Mouse (Mus musculus) MEL (cell line): Measurements from ENCODE around the gene Paqr4. TPM values are rescaled to one million over a fixed set of nuclear protein-coding genes. Genes with fewer than 3 reads are reported as not detected.

Source experiments
- DNase-seq: peaks from one replicate; pipeline ENCODE4 v3.0.0; 2011; ENCODE audit warnings: low read depth, low spot score
- H3K27ac ChIP-seq: 2 replicates; pipeline ENCODE4 v1.5.1; 2012; ENCODE audit warnings: low read depth, mild to moderate bottlenecking, control low read depth, low read length, moderate library complexity; ENCODE audit not compliant: control insufficient read depth
- H3K27me3 ChIP-seq, 2 experiments: fragments of 150-350 bp in 1 of 2; sonication (generic) in 1 of 2; 2 replicates each; pipeline ENCODE4 v1.6.1; 2012; ENCODE audit warnings: low read length in 2 of 2, mild to moderate bottlenecking in 2 of 2, improper control_type of control experiment in 1 of 2, moderate library complexity in 1 of 2; ENCODE audit not compliant: insufficient read depth in 2 of 2, control insufficient read depth in 1 of 2
- H3K36me3 ChIP-seq, 2 experiments: 2 replicates each; pipeline ENCODE4 v1.6.1; 2012 to 2014; ENCODE audit warnings: low read length in 2 of 2, improper control_type of control experiment in 1 of 2, inconsistent platforms in 1 of 2, mild to moderate bottlenecking in 1 of 2; ENCODE audit not compliant: insufficient read depth in 2 of 2, control insufficient read depth in 1 of 2
- H3K4me1 ChIP-seq, 2 experiments: fragments of 150-350 bp in 1 of 2; sonication (generic) in 1 of 2; 2 replicates each; pipeline ENCODE4 v1.6.1; 2012; ENCODE audit warnings: low read length in 2 of 2, improper control_type of control experiment in 1 of 2, mild to moderate bottlenecking in 1 of 2; ENCODE audit not compliant: insufficient read depth in 2 of 2, control insufficient read depth in 1 of 2
- H3K4me3 ChIP-seq, 2 experiments: fragments of 150-350 bp in 1 of 2; sonication (generic) in 1 of 2; 2 replicates each; pipeline ENCODE4 v1.5.1; 2012; ENCODE audit warnings: low read depth in 2 of 2, low read length in 2 of 2, mild to moderate bottlenecking in 2 of 2, moderate library complexity in 2 of 2, control low read depth in 1 of 2, improper control_type of control experiment in 1 of 2; ENCODE audit not compliant: control insufficient read depth in 1 of 2, insufficient read depth in 1 of 2
- H3K79me2 ChIP-seq: 2 replicates; pipeline ENCODE4 v1.6.1; 2012; ENCODE audit warnings: mild to moderate bottlenecking, low read length, moderate library complexity; ENCODE audit not compliant: control insufficient read depth, poor library complexity, insufficient read depth
- H3K9ac ChIP-seq: 2 replicates; pipeline ENCODE4 v1.6.1; 2012; ENCODE audit warnings: low read depth, mild to moderate bottlenecking, control low read depth, low read length, moderate library complexity; ENCODE audit not compliant: control insufficient read depth, poor library complexity, severe bottlenecking
- H3K9me3 ChIP-seq: fragments of 150-350 bp; sonication (generic); replicated peaks from 2 replicates; pipeline ENCODE4 v1.6.1; 2012; ENCODE audit warnings: mild to moderate bottlenecking, low read length, improper control_type of control experiment, moderate library complexity; ENCODE audit not compliant: insufficient read depth
- CHD1 ChIP-seq: IDR thresholded peaks from 2 replicates; pipeline ENCODE4 v1.6.1; 2012; ENCODE audit warnings: low read depth, mild to moderate bottlenecking, inconsistent platforms, low read length, improper control_type of control experiment
- E2F4 ChIP-seq: IDR thresholded peaks from 2 replicates; pipeline ENCODE4 v1.6.1; 2011; ENCODE audit warnings: low read depth, low read length, improper control_type of control experiment, borderline replicate concordance
- ELF1 ChIP-seq: IDR thresholded peaks from 2 replicates; pipeline ENCODE4 v1.6.1; 2014; ENCODE audit warnings: low read depth, mild to moderate bottlenecking, inconsistent platforms, low read length, improper control_type of control experiment, moderate library complexity
- EP300 ChIP-seq, 2 experiments: IDR thresholded peaks; 2 replicates each; pipeline ENCODE4 v1.6.1; 2011; ENCODE audit warnings: improper control_type of control experiment in 2 of 2, low read length in 2 of 2, low read depth in 1 of 2, mild to moderate bottlenecking in 1 of 2
- ETS1 ChIP-seq: IDR thresholded peaks from 2 replicates; pipeline ENCODE4 v1.6.1; 2012; ENCODE audit warnings: low read depth, mild to moderate bottlenecking, inconsistent platforms, low read length, improper control_type of control experiment, moderate library complexity
- GATA1 ChIP-seq: IDR thresholded peaks from 2 replicates; pipeline ENCODE4 v1.6.1; 2011; ENCODE audit warnings: low read depth, low read length, improper control_type of control experiment
- HCFC1 ChIP-seq: IDR thresholded peaks from 2 replicates; pipeline ENCODE4 v1.6.1; 2012; ENCODE audit warnings: low read depth, mild to moderate bottlenecking, inconsistent platforms, low read length, improper control_type of control experiment, moderate library complexity
- JUND ChIP-seq: IDR thresholded peaks from 2 replicates; pipeline ENCODE4 v1.6.1; 2011; ENCODE audit warnings: low read depth, mild to moderate bottlenecking, improper control_type of control experiment, low read length
- MAZ ChIP-seq: IDR thresholded peaks from 2 replicates; pipeline ENCODE4 v1.6.1; 2012; ENCODE audit warnings: low read depth, mild to moderate bottlenecking, inconsistent platforms, low read length, improper control_type of control experiment
- MEF2A ChIP-seq: IDR thresholded peaks from 2 replicates; pipeline ENCODE4 v1.6.1; 2014; ENCODE audit warnings: low read depth, mild to moderate bottlenecking, inconsistent platforms, low read length, improper control_type of control experiment; ENCODE audit not compliant: poor library complexity, insufficient replicate concordance, severe bottlenecking; ENCODE audit errors: extremely low read depth
- MYC ChIP-seq: IDR thresholded peaks from 2 replicates; pipeline ENCODE4 v1.6.1; 2011; ENCODE audit warnings: low read depth, mild to moderate bottlenecking, low read length, improper control_type of control experiment, moderate library complexity
- NELFE ChIP-seq: IDR thresholded peaks from 2 replicates; pipeline ENCODE4 v1.6.1; 2011; ENCODE audit warnings: low read depth, low read length, improper control_type of control experiment
- POLR2A ChIP-seq, 2 experiments: IDR thresholded peaks; 2 replicates each; pipeline ENCODE4 v1.6.1; 2011 to 2012; ENCODE audit warnings: low read length in 2 of 2, mild to moderate bottlenecking in 2 of 2, control low read depth in 1 of 2, improper control_type of control experiment in 1 of 2, low read depth in 1 of 2, moderate library complexity in 1 of 2; ENCODE audit not compliant: control insufficient read depth in 1 of 2, insufficient read depth in 1 of 2, poor library complexity in 1 of 2
- POLR2AphosphoS2 ChIP-seq: IDR thresholded peaks from 2 replicates; pipeline ENCODE4 v1.6.1; 2011; ENCODE audit warnings: low read length, improper control_type of control experiment
- RAD21 ChIP-seq: IDR thresholded peaks from 2 replicates; pipeline ENCODE4 v1.6.1; 2011; ENCODE audit warnings: mild to moderate bottlenecking, low read depth, low read length, improper control_type of control experiment
- SIN3A ChIP-seq: IDR thresholded peaks from 2 replicates; pipeline ENCODE4 v1.6.1; 2012; ENCODE audit warnings: low read length, improper control_type of control experiment, inconsistent platforms
- SMC3 ChIP-seq: IDR thresholded peaks from 2 replicates; pipeline ENCODE4 v1.6.1; 2011; ENCODE audit warnings: low read depth, low read length, improper control_type of control experiment
- TAL1 ChIP-seq: IDR thresholded peaks from 2 replicates; pipeline ENCODE4 v1.6.1; 2012; ENCODE audit warnings: mild to moderate bottlenecking, inconsistent platforms, low read length, moderate library complexity, mixed read lengths
- TBP ChIP-seq: IDR thresholded peaks from 2 replicates; pipeline ENCODE4 v1.8.0; 2011; ENCODE audit warnings: low read depth, low read length, improper control_type of control experiment
- TCF12 ChIP-seq: IDR thresholded peaks from 2 replicates; pipeline ENCODE4 v1.6.1; 2014; ENCODE audit warnings: low read depth, mild to moderate bottlenecking, inconsistent platforms, low read length, improper control_type of control experiment, moderate library complexity
- UBTF ChIP-seq: IDR thresholded peaks from 2 replicates; pipeline ENCODE4 v1.6.1; 2012; ENCODE audit warnings: low read depth, mild to moderate bottlenecking, inconsistent platforms, low read length, improper control_type of control experiment, moderate library complexity, borderline replicate concordance; ENCODE audit not compliant: insufficient read depth
- USF1 ChIP-seq: IDR thresholded peaks from 2 replicates; pipeline ENCODE4 v1.6.1; 2014; ENCODE audit warnings: low read depth, mild to moderate bottlenecking, inconsistent platforms, low read length, improper control_type of control experiment, moderate library complexity
- USF2 ChIP-seq, 2 experiments: IDR thresholded peaks; 2 replicates each; pipeline ENCODE4 v1.6.1; 2011 to 2012; ENCODE audit warnings: improper control_type of control experiment in 2 of 2, low read length in 2 of 2, borderline replicate concordance in 1 of 2, inconsistent platforms in 1 of 2, low read depth in 1 of 2, mild to moderate bottlenecking in 1 of 2; ENCODE audit not compliant: insufficient read depth in 1 of 2
- ZKSCAN1 ChIP-seq: IDR thresholded peaks from 2 replicates; pipeline ENCODE4 v1.6.1; 2012; ENCODE audit warnings: low read depth, mild to moderate bottlenecking, inconsistent platforms, low read length, improper control_type of control experiment, moderate library complexity
- ZMIZ1 ChIP-seq: IDR thresholded peaks from 2 replicates; pipeline ENCODE4 v1.6.1; 2012; ENCODE audit warnings: low read depth, mild to moderate bottlenecking, inconsistent platforms, low read length, improper control_type of control experiment, moderate library complexity
- polyA plus RNA-seq, 2 experiments: library from polyadenylated mRNA; stranded (reverse) in 1 of 2; unstranded in 1 of 2; fragments of >175 nt in 1 of 2; fragments of >200 nt in 1 of 2; gene quantifications; 2 replicates each; pipeline versions ENCODE4 v1.2.1 to v1.2.4; 2012; ENCODE audit warnings: low replicate concordance in 2 of 2, low read depth in 1 of 2; ENCODE audit not compliant: insufficient read length in 2 of 2, insufficient read depth in 1 of 2, missing spikeins in 1 of 2
- total RNA-seq: library from RNA; depleted of rRNA; stranded (reverse); fragments of 300-350 nt; gene quantifications from 2 replicates; pipeline ENCODE4 v1.2.3, GENCODE M21; 2012

Paqr4 gene
- total and polyA plus RNA-seq, 3 experiments, result 6.5 to 10.7 TPM; not detected in 1

DNA sequence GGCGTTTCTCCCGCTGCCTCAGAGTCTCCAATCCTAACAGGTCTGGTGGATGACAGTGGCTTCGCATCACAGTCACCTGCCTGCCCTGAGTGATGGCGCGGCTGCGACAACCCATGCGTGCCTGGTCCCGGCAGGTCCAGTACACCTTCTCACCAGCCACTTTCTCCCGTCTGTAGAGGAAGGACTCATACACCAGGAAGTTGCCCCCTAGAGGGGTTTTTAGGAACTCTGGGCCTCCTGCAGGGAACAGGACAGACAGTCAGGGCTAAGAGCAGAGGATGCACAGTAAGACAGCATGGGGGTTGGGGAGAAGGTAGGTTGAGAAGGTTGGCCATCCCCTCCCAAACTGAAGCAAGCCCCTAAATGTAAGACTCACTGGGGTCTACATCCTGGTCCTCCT, 19.6 kb upstream of the Paqr4 start:
- no peak for DNase-seq
- no peak for TF ChIP-seq RAD21
- no peak for TF ChIP-seq USF2 (IDR thresholded peaks at IDR 0.05; ENCODE audit: borderline replicate concordance in 1 of 2, insufficient read depth in 1 of 2, low read depth in 1 of 2, low read length in 2 of 2)
- TF ChIP-seq TAL1, result no peak
- TF ChIP-seq, all 39 proteins: peak for 0
- Histone ChIP-seq H3K79me2 (no peaks in the 10 kb centered on the region), H3K9ac (no peak overlapping the region), H3K9me3 (no peaks in the 10 kb centered on the region), H3K4me3 (no peak overlapping the region), H3K36me3 (no peaks in the 10 kb centered on the region), H3K27ac (no peak overlapping the region), H3K4me1 (no peaks in the 10 kb centered on the region), H3K27me3 (no peaks in the 10 kb centered on the region)

- Histone ChIP-seq H3K4me3 (no peak overlapping the region), H3K4me1 (no peaks in the 10 kb centered on the region), H3K9me3 (no peaks in the 10 kb centered on the region), H3K79me2 (no peaks in the 10 kb centered on the region), H3K9ac (no peak overlapping the region), H3K27ac (no peak overlapping the region), H3K36me3 (no peaks in the 10 kb centered on the region)
- no peak for DNase-seq
- TF ChIP-seq USF2 (IDR thresholded peaks at IDR 0.05; ENCODE audit: borderline replicate concordance in 1 of 2, insufficient read depth in 1 of 2, low read depth in 1 of 2, low read length in 2 of 2) (no peak), MAZ (no peak), POLR2A (IDR thresholded peaks at IDR 0.05; ENCODE audit: control insufficient read depth in 1 of 2, insufficient read depth in 1 of 2, low read depth in 1 of 2, low read length in 2 of 2, poor library complexity in 1 of 2) (no peak), ZMIZ1 (no peak), NELFE (no peak), SIN3A (no peak), CHD1 (no peak), JUND (no peak), TBP (no peak), TCF12 (no peak), SMC3 (no peak), ZKSCAN1 (no peak), TAL1 (no peak), E2F4 (no peak)
- TF ChIP-seq, all 39 proteins: peak for 0
- H3K27me3 ChIP-seq, result no peaks in the 10 kb centered on the region
These were observed 18.1 kb upstream of the Paqr4 start for GRCm38 (mm10) chr17:23758801-23759200.

DNA sequence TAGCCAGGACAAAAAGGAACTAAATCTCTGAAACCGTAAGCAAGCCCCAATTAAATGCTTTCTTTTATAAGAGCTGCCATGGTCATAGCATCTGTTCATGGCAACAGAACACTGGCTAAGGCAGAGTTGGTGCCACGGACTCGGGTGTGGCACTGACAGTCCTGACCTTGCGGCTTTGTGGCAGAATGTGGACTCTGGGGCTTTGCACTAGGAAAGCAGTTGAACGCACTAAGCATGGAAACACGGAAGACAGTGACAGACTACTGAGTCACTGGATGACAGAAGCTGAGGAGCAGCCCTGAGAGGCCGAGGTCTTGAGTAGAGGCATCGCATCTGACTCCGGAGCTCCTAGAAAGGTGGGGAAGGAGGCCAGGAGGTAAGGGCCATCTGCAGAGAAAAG, 16.9 kb upstream of the Paqr4 start:
- Histone ChIP-seq H3K9me3 (no peaks in the 10 kb centered on the region), H3K4me1 (no peaks in the 10 kb centered on the region), H3K27me3 (no peaks in the 10 kb centered on the region), H3K4me3 (no peak overlapping the region), H3K9ac (no peak overlapping the region), H3K27ac (no peak overlapping the region), H3K79me2 (no peaks in the 10 kb centered on the region), H3K36me3 (no peaks in the 10 kb centered on the region)
- DNase-seq, result no peak
- no peak for TF ChIP-seq POLR2A (IDR thresholded peaks at IDR 0.05; ENCODE audit: control insufficient read depth in 1 of 2, insufficient read depth in 1 of 2, low read depth in 1 of 2, low read length in 2 of 2, poor library complexity in 1 of 2)
- TF ChIP-seq MYC, result no peak
- no peak for TF ChIP-seq TBP
- TF ChIP-seq POLR2AphosphoS2, result no peak
- no peak for TF ChIP-seq MAZ
- no peak for TF ChIP-seq EP300 (IDR thresholded peaks at IDR 0.05; ENCODE audit: low read depth in 1 of 2, low read length in 2 of 2)
- TF ChIP-seq ETS1, result no peak
- TF ChIP-seq ELF1, result no peak
- TF ChIP-seq GATA1, result no peak
- no peak for TF ChIP-seq SMC3
- no peak for TF ChIP-seq UBTF
- TF ChIP-seq HCFC1, result no peak
- TF ChIP-seq MEF2A, result no peak
- TF ChIP-seq JUND, result no peak
- TF ChIP-seq ZKSCAN1, result no peak
- no peak for TF ChIP-seq USF1
